Mouse (Mus musculus) urinary bladder, postnatal 10 days (tissue): Measurements from ENCODE around the gene Tmem63a.
"Not testable (repeated sequence)": the region's sequence is repeated elsewhere in the genome, so short reads cannot be mapped to it uniquely, and the experiment has no call there.

Experiments
- DNase-seq: peaks from one replicate; pipeline ENCODE4 v3.0.0; 2022; ENCODE audit warnings: low spot score

Gene Tmem63a

DNA sequence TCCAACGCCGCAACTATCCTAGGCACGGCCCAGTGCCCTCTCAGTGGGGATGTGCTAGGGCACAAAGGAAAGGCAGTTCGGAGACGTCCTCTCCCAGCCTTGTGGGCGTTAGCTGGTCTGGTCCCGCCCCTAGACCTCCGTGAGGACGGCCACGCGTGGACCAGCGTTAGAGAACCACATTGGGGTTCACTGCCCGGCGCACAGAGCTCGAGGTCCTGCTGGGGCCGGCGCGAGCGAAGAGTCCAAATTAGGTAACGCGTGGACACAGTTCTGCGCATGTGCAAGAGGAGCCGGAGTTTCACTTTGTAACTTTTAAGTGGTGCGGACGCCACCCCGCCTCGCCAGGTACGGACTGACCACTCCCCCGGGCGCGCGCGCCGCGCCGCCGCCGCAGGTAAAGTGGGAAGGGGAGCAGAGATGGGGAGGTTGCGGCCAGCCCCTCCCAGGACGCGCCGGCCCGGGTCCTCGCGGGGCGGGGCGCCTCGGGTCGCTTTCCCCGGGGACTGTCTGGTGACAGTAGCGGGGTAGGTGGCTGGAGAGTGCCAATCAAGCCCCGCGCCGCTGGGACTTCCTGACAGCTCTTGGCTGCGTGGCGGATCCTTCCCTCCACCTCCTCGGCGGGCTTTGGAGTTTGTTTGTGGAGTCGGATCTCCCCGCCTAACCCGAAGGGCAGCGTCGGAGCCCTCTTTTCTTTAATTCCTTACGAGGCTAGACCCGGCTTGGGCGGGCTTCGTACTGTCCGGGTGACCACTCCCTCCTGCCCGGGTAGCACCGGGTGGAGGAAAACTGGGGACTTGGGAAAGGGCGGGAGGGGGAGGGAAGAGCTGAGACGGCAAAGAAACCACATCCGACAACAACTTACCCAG lies at the start of gene Tmem63a:
Gene Tmem63a (plus strand): TSS at position 179 of the 866 bp plus-strand sequence.
- DNase-seq, result peak; percentile 36

- DNase-seq, result no peak
Measured at GRCm38 (mm10) chr1:180892808-180893207, 49.3 kb upstream of the Tmem63a start, which contains the start of gene Lefty2. TSS of gene Lefty2 (plus strand) at chr1:180893108.

GRCm38 (mm10) chr1:180894088-180894987 lies 47.8 kb upstream of the Tmem63a start:
- not testable (repeated sequence) for DNase-seq

DNA sequence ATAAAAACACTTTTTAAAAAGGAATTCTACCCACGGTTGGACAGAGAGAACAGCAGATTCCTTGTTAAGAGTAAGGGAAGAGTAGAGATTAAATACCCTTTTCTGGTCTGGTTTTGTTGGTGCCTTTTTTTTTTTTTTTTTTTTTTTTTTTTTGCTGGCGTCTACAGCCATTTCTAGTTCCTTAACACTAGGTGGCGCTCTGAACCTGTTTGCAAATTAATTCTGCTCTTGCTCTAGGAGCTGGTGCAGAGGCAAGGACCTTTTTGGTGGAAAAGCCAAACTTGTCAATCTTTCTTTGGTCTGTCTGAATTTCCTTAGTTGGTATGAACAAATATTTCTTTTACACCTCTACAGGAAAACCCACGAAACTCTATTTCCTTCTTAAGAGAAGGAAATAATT lies 41.0 kb upstream of the Tmem63a start:
- no peak for DNase-seq

GRCm38 (mm10) chr1:180902915-180903314 lies 39.2 kb upstream of the Tmem63a start:
- no peak for DNase-seq

GRCm38 (mm10) chr1:180903666-180904038 lies 38.5 kb upstream of the Tmem63a start:
- DNase-seq, result no peak

DNA sequence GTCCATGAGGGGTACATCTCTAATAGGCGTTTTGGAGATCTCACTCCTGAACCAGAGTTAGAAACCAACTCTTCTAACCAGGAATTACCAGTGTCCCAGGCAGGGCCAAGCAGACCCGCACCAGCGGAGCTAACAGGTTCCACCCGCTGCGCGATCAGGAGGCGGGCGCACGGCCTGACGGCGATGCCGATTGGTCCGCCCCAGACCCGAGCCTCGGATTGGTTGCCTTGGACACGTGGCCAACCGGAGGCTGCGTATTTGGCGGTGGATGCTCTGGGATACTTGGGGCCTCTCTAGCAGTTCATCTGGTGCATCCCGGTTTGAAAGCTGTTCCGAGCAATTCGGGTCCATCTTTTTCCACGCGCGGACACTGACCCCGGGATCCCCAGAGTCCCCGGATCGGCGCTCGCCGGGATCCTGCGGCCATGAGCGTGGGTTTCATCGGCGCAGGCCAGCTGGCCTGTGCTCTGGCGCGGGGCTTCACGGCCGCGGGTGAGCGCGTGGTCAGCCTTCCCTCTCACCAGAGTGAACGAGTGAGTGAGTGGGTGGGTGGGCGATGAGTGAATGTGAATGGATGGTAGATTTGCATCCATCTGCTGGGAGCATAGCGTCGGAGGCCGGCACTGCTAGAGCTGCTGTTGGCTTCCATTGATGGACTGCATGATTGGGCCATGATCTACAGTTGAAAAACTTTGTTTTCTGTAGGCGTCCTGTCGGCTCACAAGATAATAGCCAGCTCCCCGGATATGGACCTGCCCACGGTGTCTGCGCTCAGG lies 37.9 kb upstream of the Tmem63a start, which contains the start of gene Pycr2:
Gene Pycr2 (plus strand): TSS at position 255 of the 776 bp plus-strand sequence.
- peak; percentile 78 for DNase-seq

- no peak for DNase-seq
Measured at GRCm38 (mm10) chr1:180904815-180905080, 37.4 kb upstream of the Tmem63a start.

- DNase-seq, result no peak
Measured at GRCm38 (mm10) chr1:180905307-180905706, 36.8 kb upstream of the Tmem63a start.

GRCm38 (mm10) chr1:180905876-180906275 lies 36.3 kb upstream of the Tmem63a start:
- DNase-seq, result no peak

DNA sequence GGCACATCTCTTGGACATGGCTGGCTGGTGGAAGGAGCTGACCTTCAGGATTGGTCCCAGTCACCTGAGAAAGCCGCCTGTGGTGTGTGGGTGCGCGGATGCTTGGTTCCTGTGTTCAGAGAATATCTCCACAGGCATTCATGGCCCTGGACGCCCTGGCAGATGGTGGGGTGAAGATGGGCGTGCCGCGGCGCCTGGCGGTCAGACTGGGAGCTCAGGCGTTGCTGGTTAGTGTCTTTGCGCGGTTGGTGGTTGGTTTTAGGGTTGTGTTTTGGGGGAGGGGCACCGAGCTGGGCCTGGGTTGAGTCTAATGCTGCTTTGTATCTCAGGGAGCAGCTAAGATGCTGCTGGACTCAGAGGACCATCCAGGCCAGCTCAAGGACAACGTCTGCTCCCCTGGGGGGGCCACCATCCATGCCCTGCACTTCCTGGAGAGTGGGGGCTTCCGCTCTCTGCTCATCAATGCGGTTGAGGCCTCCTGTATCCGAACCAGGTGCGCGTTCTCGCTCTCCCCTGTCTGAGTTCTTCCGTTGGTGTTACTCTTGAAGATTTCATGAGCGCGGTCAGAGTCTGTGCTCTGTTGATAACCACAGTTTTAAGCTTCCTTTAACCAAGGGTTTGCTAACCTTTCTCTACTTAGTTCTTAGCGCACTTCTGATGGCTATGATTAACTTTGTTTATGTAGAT lies 35.5 kb upstream of the Tmem63a start:
- no peak for DNase-seq

DNA sequence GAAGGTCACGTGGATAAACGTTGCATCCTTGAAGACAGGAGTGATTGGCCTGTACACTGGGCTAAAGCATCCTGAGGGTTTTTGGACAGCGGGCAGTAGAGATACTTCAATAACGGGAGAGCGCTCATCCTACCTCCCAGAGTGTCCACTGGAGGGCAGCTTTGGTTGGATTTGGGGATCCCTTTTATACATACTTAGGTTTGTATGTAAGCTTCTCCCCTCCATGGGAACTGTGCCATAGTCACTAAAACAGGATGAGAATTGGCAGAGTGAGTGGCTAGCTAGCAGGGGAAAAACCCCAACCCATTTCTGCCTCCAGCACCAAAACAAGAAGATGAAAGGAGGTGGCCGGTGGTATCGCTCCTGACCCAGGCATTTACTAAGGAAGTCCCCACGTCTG lies 31.0 kb upstream of the Tmem63a start:
- no peak for DNase-seq

DNA sequence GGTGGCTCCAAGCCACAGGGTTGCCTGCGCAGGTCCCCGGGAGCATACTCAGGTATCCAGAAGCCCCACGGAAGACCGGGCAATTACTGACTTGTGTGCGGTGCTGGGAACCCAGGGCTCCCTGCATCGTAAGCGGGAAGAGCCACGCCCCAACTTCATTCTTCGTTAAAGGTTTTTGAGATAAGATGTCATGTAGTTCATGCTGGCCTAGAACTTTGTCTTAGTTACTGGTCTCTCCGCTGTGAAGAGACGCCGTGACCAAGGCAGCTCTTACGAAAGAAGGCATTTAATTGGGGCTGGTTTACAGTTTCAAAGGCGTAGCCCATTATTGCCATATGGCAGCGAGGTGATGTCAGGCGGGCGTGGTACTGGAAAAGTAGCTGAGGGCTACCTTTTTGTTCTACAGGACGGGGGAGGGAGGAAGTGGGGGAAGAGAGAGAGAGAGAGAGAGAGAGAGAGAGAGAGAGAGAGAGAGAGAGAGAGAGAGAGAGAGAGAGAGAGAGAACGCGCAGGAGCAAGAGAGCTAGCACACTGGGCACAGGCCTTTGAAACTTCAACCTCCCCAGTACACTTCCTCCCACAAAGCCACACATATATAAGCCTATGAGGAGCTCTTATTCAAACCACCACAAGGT lies 30.4 kb upstream of the Tmem63a start:
- no peak for DNase-seq

- DNase-seq, result no peak
Measured at GRCm38 (mm10) chr1:180912792-180913191, 29.4 kb upstream of the Tmem63a start.

DNA sequence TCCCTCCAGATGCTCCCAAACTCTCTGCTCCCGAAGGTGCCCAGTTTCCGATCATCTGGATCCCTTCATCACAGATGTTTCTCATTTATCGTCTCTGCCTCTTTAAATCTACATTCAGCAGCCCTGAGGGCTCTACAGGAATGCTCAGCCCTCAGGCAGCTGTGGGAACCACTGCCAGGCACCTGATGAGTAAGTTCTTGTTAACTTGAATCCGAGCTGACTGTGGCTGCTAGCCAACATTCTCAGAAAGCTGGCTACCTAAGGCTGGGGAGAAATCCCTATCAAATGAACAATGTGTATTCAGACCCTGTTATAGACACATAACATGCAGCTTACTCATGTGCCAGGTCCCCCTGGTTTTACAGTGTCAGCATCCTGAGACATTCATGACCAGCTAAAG lies 28.3 kb upstream of the Tmem63a start:
- no peak for DNase-seq

DNA sequence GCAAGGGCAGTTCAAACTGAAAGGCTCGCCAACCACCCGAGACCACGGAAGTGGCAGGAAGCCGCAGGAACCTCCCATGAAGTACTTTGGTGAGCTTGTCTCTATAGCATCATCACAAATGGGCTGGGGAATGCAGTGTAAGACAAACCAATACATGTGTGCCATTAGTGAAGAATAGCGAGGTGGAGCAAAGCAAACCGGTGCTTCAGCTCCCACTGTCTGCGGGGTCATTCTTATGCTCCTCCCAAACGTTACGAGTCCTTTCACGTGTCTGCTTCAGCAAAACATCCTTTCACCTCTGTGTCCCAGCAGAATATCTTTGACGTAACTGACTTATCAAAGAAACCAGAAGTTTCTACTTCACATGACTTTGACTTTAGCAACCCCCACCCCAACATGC lies 25.7 kb upstream of the Tmem63a start:
- DNase-seq, result no peak

- no peak for DNase-seq
Measured at GRCm38 (mm10) chr1:180917053-180917452, 25.1 kb upstream of the Tmem63a start.

- DNase-seq, result no peak
Measured at GRCm38 (mm10) chr1:180919686-180920085, 22.5 kb upstream of the Tmem63a start.

GRCm38 (mm10) chr1:180922273-180923048 lies 19.7 kb upstream of the Tmem63a start:
- DNase-seq, result no peak

GRCm38 (mm10) chr1:180924737-180925136 lies 17.4 kb upstream of the Tmem63a start:
- DNase-seq, result no peak
